Mouse (Mus musculus): ENCODE results near the gene Bcor. TPM values are rescaled to one million over a fixed set of nuclear protein-coding genes. Genes with fewer than 3 reads are reported as not detected.

Bcor gene
- polyA plus RNA-seq, 1 experiment from 2014 or later: 23.1 TPM

DNA sequence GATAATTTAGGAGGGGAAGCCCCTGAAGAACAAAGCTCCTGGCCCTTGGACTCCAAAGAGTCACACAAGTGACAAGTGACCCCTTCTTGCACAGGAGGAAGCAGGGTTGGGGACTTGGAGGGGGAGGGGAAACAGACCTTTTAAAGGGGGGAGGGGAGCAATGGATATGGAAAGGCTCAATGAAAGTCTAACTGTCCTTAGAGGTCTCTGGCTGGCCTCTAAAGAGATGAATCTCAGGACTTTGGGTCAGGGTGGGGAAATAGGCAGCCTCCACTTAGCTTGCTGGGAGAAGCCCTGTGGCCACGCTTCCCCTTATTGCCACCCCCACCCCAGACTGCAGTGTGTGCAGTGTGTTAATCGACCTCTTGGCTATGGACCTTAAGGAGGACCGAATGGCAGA, 158.2 kb downstream of the Bcor start:
- H3K4me3 ChIP-seq (replicated peaks): no peak overlapping the region
- no peaks in the 10 kb centered on the region for H3K9me3 ChIP-seq
- H3K36me3 ChIP-seq (replicated peaks): no peaks in the 10 kb centered on the region
- H3K9ac ChIP-seq: no peak overlapping the region
- H3K27ac ChIP-seq: 0 out of 2 replicates have a peak overlapping the region, but pooled peaks have one; percentile 13
- ATAC-seq (ENCODE audit: low FRiP score): no peak
- H3K27me3 ChIP-seq: peaks cover 100% of the 10 kb centered on the region
- H3K4me2 ChIP-seq: no peak overlapping the region
- peaks cover 73% of the 10 kb centered on the region for H3K4me1 ChIP-seq
- 6% methylated on average over 3 of the region's 3 CpGs for WGBS

DNA sequence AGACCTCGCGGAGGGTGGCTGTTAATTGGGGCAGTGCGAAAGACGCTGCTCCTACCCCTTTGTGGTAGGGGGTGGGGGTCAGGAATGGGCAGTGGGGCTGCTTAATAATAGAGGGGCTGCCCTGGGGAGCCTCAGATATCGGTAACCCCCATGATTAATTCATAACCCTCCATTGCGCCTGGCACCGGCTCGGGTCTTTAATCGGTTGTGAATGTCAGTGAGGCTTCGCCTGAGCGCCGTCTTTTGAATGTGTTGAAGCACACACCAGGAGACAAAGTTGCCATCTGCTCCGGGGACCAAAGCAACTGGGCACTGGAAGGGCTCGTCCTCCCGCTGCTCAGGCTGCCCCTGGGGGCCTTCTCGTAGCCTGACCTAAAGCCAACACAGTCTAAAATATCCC, 158.8 kb downstream of the Bcor start:
- Histone ChIP-seq H3K27me3 (peaks cover 99% of the 10 kb centered on the region), H3K9ac (no peak overlapping the region), H3K4me1 (peaks cover 72% of the 10 kb centered on the region), H3K4me2 (peak overlapping the region; percentile 21), H3K4me3 (replicated peaks) (no peak overlapping the region), H3K36me3 (replicated peaks) (no peaks in the 10 kb centered on the region), H3K27ac (peak overlapping the region; percentile 61), H3K9me3 (no peaks in the 10 kb centered on the region)
- 6% methylated on average over 16 of the region's 16 CpGs for WGBS
- no peak; the same call in 1 of the 2 replicates for ATAC-seq (ENCODE audit: low FRiP score)

DNA sequence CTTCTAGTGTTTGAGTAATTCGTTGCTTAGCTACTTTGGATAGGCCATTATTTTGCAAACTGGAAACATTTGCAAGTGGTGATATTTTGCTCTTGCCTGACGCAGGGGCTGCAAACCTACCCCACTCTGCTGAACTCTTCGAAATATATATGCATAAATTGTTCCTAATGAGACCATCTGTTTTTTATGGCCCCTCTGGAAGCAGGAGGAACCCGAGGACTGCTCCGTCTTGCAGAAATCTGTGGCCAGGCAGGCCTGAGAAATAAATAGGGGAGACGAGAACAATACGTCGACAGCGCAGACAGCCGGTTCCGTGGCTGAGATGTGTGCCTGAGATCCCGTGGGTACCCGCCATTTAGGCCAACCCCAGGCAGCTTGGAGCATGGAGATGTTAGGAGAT, 159.5 kb downstream of the Bcor start:
- Histone ChIP-seq H3K9me3 (no peaks in the 10 kb centered on the region), H3K27me3 (peaks cover 99% of the 10 kb centered on the region), H3K4me1 (peaks cover 65% of the 10 kb centered on the region), H3K9ac (no peak overlapping the region), H3K4me2 (no peak overlapping the region), H3K27ac (peak overlapping the region; percentile 61), H3K4me3 (replicated peaks) (no peak overlapping the region), H3K36me3 (replicated peaks) (no peaks in the 10 kb centered on the region)
- 5% methylated on average over 13 of the region's 13 CpGs for WGBS
- no peak for ATAC-seq (ENCODE audit: low FRiP score)

DNA sequence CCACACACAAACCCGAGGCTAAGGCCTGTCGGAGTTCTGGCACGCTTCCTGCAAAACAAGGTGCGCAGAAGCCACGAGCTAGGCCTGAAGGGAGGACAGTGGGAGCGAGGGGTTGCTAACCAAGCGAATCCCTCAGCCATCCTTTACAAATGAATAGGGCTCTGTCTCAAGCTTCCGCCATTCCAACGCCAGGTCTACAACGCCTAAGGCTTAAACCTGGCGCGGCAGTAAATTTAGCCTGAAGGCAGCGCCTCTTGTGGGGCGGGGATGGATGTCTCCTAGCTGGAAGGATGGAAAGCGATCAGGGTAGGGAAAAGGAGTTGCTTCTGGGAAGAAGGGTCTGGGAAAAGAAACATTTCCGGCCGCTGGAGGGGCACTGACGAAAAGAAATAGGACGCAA, 160.2 kb downstream of the Bcor start:
- H3K9ac ChIP-seq: no peak overlapping the region
- no peaks in the 10 kb centered on the region for H3K9me3 ChIP-seq
- H3K27ac ChIP-seq: no peak overlapping the region
- H3K4me1 ChIP-seq: peaks cover 59% of the 10 kb centered on the region
- 9% methylated on average over 19 of the region's 19 CpGs for WGBS
- H3K27me3 ChIP-seq: peaks cover 99% of the 10 kb centered on the region
- H3K36me3 ChIP-seq (replicated peaks): no peaks in the 10 kb centered on the region
- no peak overlapping the region for H3K4me3 ChIP-seq (replicated peaks)
- peak overlapping the region; percentile 57; the same call in 1 of the 2 replicates for H3K4me2 ChIP-seq
- no peak for ATAC-seq (ENCODE audit: low FRiP score)

DNA sequence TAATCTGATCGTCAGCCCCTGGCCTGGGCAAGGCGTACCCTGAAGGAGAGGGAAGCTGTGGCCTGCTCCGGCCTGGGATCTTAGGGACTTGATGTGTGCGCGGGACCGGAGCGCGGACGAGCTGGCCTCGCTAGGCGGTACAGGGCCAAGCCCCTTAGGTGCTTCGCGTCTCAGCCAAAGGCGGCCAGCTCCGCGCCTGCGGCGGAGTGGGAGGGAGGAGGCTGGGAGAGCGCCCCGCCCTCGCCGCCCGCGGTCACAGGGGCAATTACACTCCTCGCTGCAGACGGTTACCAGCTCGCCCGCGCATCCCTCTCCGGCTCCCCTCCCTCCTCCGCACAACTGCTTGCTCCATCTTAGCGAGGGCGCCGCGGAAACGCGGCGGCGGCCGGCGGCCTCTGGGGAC, 161.2 kb downstream of the Bcor start:
- peak overlapping the region; percentile 59 for H3K27ac ChIP-seq
- peaks cover 96% of the 10 kb centered on the region for H3K27me3 ChIP-seq
- peak; percentile 88 for ATAC-seq (ENCODE audit: low FRiP score)
- H3K4me2 ChIP-seq: peak overlapping the region; percentile 57
- H3K9ac ChIP-seq: peak overlapping the region; percentile 49; the same call in 1 of the 2 replicates
- peak overlapping the region; percentile 30 for H3K4me3 ChIP-seq (replicated peaks)
- WGBS: 9% methylated on average over 33 of the region's 41 CpGs
- no peaks in the 10 kb centered on the region for H3K9me3 ChIP-seq
- no peaks in the 10 kb centered on the region for H3K36me3 ChIP-seq (replicated peaks)
- peaks cover 54% of the 10 kb centered on the region for H3K4me1 ChIP-seq

DNA sequence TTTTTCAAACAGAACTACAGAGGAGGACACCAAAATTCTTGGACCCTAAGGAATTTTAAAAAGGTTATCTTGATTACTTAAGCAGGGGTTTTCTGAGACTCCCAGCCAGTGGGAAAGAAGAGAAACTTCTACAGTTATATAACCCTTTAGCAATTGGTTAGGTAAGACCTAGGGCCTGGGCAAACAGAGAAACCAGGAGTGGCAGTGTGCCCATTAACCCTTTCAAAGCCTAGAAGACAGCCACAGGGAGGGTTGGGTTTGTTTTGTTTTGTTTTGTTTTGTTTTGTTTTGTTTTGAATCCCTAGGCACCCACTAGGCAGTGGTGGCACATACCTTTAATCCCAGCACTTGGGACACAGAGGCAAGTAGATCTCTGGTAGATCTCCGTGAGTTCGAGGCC, 163.3 kb downstream of the Bcor start:
- Histone ChIP-seq H3K27me3 (peaks cover 76% of the 10 kb centered on the region), H3K4me3 (replicated peaks) (no peak overlapping the region), H3K27ac (no peak overlapping the region), H3K9me3 (no peaks in the 10 kb centered on the region), H3K36me3 (replicated peaks) (no peaks in the 10 kb centered on the region), H3K4me2 (no peak overlapping the region), H3K9ac (no peak overlapping the region), H3K4me1 (peaks cover 36% of the 10 kb centered on the region)
- 61% methylated on average over 2 of the region's 2 CpGs for WGBS
- ATAC-seq (ENCODE audit: low FRiP score): no peak

DNA sequence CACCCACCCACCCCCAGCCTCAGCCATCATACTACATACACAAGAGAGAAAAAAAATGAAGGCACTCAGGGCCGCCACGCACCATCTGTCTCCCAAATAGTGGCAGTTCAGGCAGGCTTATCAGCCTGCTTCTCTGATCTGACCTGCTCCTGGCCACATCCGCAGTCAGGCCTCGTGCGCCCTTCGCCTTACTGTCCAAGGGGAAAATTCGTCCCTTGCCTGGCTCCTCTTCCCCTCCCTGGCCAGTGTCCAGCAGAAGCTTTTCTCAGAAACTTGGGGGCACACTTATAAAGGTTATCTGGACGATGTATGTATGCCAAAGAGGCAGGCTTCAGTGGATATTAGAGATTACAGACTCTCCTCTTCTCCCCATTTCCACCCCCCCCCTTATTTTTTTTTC, 163.7 kb downstream of the Bcor start:
- peaks cover 72% of the 10 kb centered on the region for H3K27me3 ChIP-seq
- H3K9me3 ChIP-seq: no peaks in the 10 kb centered on the region
- no peak overlapping the region for H3K4me2 ChIP-seq
- H3K27ac ChIP-seq: no peak overlapping the region
- no peaks in the 10 kb centered on the region for H3K36me3 ChIP-seq (replicated peaks)
- ATAC-seq (ENCODE audit: low FRiP score): no peak
- 77% methylated on average over 8 of the region's 8 CpGs for WGBS
- peaks cover 32% of the 10 kb centered on the region for H3K4me1 ChIP-seq
- H3K9ac ChIP-seq: no peak overlapping the region
- H3K4me3 ChIP-seq (replicated peaks): no peak overlapping the region

DNA sequence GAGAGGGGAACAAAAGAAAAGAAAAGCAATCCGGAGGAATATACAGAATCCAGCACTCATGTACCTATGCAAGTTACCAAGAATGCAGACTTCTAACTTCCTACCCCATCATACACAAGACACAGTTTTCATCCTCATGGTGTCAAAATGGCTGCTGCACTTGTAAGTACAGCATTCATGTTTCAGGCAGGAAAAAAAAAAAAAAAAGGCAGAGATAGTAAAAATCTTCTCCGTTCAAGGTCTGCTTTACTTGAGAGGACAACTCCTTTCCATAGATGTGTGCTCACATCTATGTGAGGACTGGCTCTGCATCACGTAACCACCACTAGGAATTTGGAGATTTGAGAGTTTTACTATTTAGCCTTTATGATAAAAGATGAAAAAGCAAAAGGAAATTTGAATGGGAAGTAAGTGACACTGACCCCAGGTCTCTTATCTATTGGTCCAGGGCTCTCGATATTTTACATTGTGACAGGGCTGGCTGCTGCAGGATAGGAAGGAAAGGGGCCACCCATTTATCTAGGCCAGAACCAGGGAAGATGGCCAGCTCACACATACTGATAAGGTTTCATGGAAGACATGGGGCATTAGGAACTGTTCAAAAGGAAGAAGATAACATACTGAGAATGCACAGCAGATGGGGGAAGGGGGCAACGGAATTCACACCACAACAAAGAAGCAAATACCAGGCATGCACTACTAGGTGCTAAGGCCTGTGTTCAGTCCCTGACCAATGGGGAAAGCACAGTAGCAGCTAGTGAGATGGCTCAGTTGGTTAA, 166.3 kb downstream of the Bcor start:
- peaks cover 52% of the 10 kb centered on the region for H3K27me3 ChIP-seq
- no peak overlapping the region for H3K4me2 ChIP-seq
- H3K9ac ChIP-seq: no peak overlapping the region
- no peak overlapping the region for H3K27ac ChIP-seq
- no peak for ATAC-seq (ENCODE audit: low FRiP score)
- no peak overlapping the region for H3K4me3 ChIP-seq (replicated peaks)
- H3K9me3 ChIP-seq: no peaks in the 10 kb centered on the region
- 83% methylated on average over 5 of the region's 5 CpGs for WGBS
- H3K36me3 ChIP-seq (replicated peaks): no peaks in the 10 kb centered on the region
- H3K4me1 ChIP-seq: peaks cover 6% of the 10 kb centered on the region

DNA sequence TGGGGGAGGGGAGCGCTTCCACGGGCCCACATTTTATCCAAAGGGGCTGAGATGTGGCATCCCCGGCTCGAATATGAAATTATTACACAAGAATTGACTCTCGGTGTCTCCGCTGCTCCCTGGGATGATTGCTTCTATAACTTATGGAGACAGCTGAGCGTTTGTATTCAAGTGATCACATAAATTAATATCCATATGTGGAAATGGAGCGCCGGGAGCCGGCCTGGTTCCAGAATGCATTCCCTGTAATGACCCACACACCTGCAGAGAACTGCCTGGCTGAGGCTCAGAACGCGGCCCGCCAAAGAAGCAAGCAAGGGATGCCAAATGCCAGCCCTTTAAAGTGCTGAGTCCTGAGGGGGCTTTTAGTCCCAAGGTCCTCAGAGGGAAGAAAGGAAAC, 170.7 kb downstream of the Bcor start:
- H3K4me2 ChIP-seq: no peak overlapping the region
- H3K9ac ChIP-seq: no peak overlapping the region
- WGBS: 84% methylated on average over 13 of the region's 13 CpGs
- H3K4me1 ChIP-seq: no peaks in the 10 kb centered on the region
- H3K27ac ChIP-seq: no peak overlapping the region
- H3K27me3 ChIP-seq: peaks cover 38% of the 10 kb centered on the region
- no peaks in the 10 kb centered on the region for H3K36me3 ChIP-seq (replicated peaks)
- no peak for ATAC-seq (ENCODE audit: low FRiP score)
- H3K9me3 ChIP-seq: no peaks in the 10 kb centered on the region
- no peak overlapping the region for H3K4me3 ChIP-seq (replicated peaks)

DNA sequence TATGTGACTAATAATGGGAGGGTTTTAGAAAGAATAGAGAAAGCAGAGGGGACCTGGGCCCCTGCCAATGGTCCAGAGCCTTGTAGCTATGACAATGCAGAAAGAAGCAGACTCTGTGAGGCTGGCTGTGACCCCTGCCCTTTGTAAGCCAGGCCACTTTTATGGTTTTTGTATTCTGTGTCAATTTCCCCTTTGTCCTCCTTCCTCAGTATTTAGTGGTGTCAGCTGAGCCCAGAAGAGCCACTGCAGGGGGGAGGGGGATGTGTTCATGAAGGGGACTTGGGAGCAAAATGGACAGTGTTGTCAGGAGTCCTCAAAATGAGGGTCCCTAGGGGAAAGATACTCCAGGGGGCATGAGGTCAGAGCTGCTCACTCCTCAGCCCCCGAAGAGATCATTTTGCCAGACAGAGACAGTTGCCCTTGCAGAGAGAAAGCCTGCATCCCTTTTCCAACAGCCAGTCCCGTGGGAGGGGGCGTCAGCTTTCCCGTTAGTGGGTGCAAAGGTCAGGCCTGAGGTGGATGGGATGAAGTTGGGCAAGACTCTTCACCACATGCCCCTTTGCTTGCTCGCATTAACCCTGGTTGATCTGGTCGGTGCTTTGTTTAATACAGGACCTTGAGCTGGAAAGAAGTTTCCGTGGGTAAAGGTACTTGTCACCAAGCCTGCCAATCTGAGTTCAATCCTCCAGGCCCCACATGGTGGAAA, 171.8 kb downstream of the Bcor start:
- Histone ChIP-seq H3K27ac (no peak overlapping the region), H3K9ac (no peak overlapping the region), H3K4me2 (no peak overlapping the region), H3K9me3 (no peaks in the 10 kb centered on the region), H3K36me3 (replicated peaks) (no peaks in the 10 kb centered on the region), H3K4me1 (no peaks in the 10 kb centered on the region), H3K4me3 (replicated peaks) (no peak overlapping the region), H3K27me3 (peaks cover 33% of the 10 kb centered on the region)
- 43% methylated on average over 7 of the region's 7 CpGs for WGBS
- no peak for ATAC-seq (ENCODE audit: low FRiP score)

DNA sequence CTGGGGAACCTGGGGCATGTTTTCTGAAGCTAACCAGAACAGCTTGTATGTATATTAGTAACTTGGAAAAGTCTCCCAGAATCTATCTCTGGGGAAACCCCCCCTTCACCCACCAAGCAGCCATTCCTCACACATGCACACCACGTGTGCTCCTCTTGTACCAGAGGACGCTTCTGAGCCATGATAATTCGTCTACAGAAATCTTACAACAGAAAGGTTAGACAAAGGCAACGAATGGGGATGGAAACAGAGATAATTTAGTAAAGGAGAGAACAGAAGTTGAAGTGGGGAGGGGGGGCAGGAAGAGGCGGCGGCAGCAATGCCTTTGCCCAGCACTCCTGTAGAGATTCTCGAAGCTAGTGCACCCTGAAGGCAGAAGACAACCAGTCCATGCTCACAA, 172.6 kb downstream of the Bcor start:
- WGBS: 58% methylated on average over 7 of the region's 7 CpGs
- no peak overlapping the region for H3K9ac ChIP-seq

More for the DNA sequence above, 172.6 kb downstream of the Bcor start:
- no peaks in the 10 kb centered on the region for H3K9me3 ChIP-seq
- no peak overlapping the region for H3K27ac ChIP-seq
- H3K36me3 ChIP-seq (replicated peaks): no peaks in the 10 kb centered on the region
- ATAC-seq (ENCODE audit: low FRiP score): no peak
- H3K27me3 ChIP-seq: peaks cover 33% of the 10 kb centered on the region
- H3K4me1 ChIP-seq: no peaks in the 10 kb centered on the region
- H3K4me2 ChIP-seq: no peak overlapping the region
- no peak overlapping the region for H3K4me3 ChIP-seq (replicated peaks)
